Mouse (Mus musculus) thymus, postnatal 14 days (tissue): ENCODE data around the gene Galnt12.
"Not testable (repeated sequence)": the region's sequence is repeated elsewhere in the genome, so short reads cannot be mapped to it uniquely, and the experiment has no call there.

Experiments
- DNase-seq: peaks from one replicate; pipeline ENCODE4 v3.0.0; 2021

The Galnt12 gene

DNA sequence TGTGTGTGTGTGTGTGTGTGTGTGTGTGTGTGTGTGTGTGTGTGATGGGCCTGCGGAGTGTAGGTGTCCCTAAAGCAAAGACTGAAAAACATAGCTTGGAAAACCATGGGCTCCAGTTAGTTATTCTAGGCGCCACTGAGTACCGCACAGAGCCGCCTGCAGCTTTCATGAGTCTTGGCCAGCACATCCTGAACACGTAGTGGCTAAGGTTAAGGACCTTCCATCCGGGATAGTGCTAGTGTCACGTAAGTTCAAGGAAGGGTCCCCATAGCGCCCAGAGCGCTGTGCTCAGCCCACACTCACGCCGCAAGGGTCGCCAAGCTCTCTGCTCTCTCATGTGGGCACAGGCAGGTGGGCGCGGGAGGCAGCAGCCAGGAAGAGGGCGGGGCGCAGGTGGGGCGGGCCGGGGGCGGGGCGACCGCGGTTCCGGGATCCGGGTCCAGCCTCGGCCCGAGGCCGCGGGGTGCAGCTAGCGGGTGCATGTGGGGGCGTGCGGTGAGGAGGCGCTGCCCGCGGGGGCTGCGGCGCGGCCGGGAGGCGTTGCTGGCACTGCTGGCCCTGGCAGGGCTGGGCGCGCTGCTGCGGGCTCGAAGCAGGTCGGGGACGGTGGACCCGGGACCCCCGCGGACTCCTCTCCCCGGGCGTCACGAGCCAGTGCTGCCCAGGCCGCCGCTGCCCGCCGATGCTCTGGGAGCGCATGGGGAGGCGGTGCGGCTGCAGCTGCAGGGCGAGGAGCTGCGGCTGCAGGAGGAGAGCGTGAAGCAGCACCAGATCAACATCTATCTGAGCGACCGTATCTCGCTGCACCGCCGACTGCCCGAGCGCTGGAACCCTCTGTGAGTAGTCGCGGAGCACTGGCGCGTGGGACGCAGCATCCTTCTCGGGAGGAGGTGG, at the start of gene Galnt12:
Galnt12 (plus strand) TSS at position 417 of the 894 bp plus-strand sequence.
- peak; percentile 76 for DNase-seq

DNA sequence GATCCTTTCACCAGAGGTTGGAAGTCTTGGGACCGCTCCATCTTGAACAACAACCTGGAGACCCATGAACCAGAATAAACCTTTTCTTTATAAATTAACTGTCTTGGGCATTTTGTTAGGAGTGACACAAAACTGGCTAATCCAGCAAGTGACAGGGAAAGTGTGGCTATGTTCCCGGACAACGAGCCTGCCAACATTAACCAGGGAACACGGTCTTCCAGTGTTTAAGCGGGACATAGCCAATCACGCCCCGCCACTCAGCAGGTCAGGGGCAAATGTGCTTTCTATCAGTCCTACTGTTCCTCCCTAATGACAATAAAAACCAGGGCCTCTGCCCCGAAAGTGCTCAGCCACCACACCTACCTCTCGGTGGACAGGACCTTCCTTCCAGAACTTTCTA, 47.8 kb upstream of the Galnt12 start:
- no peak for DNase-seq

DNA sequence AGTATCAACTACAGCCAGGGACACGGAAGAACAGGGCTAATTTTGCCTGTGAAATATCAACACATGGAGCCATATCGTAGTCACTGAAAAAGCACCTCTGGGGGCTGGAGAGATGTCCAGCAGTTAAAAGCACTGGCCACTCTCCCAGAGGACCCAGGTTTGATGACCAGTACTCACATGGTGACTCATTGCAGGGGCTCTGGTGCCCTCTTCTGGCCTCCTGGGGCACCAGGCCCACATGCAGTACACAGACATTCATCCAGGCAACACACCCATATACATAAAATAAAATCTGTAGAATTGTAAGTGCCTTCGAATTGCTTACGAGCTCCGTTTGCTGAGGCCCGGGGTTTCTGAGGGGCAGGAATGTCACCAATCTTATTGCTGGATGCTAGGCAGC, 44.7 kb upstream of the Galnt12 start:
- DNase-seq = no peak

DNA sequence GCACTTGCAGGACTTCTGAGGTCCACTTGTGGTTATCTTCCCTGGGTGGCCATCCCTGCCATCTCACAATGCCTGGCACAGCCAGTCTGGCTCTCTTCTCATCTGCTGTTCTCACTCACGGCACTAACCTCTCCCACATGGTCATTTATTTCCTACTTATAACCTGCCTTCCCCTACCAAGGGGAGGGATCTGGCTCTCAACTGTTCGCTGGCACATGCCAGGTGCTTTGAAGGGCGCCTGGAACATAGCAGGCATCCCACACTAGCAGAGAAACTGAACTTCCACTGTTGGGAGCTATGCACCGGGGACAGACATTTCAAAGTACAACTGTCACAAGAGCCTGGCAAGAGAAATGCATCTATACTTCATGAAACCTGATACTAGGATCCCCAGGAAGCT, 43.9 kb upstream of the Galnt12 start:
- no peak for DNase-seq

DNA sequence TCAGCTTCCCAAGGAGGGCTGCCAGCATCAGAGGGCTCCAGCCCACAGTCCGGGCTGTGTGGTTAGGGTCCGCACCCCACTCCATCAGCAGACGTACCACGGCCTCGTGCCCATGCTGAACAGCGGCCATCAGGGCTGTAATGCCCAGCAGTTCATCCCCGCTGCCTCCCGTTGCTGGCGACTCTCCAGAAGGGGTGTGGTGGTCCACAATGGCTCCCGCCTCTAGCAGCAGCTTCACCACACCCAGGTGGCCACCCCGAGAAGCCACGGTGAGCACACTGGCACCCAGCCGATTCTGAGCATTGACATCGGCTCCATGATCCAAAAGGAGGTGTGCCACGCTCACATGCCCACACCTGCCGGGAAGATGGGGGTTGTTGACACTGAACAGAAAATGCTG, 42.5 kb upstream of the Galnt12 start:
- no peak for DNase-seq

DNA sequence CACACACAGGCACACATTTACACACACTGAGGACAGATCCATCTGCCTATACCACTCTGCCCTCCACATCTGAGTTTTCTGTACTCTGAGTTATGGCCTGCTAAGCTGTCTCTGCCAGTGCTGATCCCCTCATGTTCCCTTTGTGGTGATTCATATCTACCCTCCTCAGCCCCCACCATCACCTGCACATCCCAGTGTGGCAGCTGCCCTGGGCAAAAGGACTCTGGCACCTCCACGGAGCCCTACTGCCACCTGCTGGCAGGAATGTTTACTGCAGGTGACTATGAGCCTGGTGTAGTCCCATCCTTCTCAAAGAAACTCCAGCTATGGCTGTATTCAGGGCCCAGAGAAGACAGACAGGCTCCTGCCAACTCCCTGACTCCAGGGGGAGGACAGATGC, 41.5 kb upstream of the Galnt12 start:
- peak; percentile 86 for DNase-seq

DNA sequence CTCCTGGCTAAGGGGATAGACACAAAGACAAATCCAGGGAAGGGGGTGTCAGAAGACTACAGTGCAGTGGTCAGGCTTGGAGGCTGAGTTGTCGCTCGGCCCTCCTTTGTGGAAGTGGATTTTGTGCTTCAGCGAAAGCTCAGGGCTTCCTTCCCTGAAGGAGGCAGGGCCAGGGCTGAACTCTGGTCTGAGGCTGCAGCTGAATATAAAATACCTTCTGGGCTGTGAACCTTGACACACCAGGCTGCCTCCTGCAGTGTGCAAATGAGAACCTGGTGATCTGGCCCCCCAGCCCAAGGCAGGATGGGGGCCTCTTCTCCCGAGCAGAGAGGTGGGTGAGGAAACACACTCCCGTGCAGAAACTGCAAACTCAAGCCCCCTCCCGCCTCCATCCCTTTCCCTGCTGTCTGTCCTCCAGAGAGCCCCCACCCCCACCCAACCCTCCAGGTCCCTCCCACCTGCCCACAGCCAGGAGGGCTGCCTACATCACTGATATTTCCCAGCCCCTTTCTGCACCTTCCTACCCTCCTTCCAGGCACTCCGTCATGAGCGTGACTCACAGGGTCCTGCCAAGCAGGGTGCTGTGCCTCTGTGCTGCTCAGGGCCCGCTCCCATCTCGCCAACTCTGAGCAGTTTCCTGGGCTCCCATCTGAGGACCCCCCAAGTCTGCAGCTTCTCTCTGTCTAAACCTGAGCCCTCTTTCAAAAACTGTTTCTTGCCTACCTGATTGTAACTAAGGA, 40.9 kb upstream of the Galnt12 start:
- DNase-seq = no peak

DNA sequence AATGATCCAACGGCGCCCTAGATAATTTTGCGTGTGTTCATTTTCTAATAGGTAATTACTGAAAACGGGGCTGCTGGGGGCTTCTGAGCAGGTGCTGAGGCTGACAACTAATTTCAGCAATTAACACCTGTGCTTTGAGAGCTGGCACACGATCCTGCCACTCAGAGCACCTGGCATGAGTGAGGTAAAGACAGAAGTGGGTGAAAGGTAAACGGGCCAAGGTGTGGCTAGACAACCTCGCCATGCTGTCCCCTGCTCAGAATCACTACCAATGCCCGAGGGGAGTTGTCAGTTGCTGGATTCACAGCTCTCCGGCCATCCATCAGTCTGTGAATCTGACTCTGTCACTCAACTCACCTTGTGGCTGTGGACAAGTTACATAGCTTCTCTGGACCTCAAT, 39.8 kb upstream of the Galnt12 start:
- DNase-seq = no peak

DNA sequence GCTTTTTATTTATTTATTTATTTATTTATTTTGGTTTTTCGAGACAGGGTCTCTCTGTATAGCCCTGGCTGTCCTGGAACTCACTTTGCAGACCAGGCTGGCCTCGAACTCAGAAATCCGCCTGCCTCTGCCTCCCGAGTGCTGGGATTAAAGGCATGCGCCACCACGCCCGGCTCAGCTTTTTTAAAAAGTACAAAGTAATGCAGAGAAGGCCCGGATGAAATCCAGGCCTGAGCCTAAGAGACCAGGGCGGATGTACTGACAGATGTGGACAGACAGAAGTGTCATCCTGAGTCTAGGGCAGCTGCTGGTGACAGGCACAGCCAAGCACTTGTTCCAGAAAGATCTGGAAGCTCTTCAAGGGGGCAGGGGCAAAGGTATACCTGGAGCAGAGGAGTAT, 36.5 kb upstream of the Galnt12 start:
- not testable (repeated sequence) for DNase-seq

DNA sequence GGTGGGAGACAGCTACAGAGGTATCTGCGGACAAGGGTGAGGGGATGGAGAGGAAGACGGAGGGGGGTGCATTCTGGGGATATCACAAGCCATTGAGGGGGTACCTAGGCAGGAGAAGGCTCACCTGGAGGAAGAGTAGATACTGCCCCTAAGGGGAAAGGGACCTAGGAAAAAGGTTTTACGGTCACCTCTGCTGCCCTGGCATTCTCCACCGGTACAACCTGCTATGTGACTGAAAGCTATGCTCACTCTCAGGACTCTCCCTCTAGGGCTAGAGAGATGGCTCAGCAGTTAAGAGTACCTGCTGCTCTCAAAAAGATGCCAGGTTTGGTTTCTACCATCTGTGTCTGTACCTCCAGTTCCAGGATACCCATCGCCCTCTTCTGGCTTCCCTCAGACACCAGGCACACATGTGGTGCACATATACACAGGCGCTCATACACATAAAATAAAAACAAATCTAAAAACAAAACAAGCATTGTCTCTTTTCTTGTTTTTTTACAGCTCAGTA, 36.1 kb upstream of the Galnt12 start:
- DNase-seq = no peak

DNA sequence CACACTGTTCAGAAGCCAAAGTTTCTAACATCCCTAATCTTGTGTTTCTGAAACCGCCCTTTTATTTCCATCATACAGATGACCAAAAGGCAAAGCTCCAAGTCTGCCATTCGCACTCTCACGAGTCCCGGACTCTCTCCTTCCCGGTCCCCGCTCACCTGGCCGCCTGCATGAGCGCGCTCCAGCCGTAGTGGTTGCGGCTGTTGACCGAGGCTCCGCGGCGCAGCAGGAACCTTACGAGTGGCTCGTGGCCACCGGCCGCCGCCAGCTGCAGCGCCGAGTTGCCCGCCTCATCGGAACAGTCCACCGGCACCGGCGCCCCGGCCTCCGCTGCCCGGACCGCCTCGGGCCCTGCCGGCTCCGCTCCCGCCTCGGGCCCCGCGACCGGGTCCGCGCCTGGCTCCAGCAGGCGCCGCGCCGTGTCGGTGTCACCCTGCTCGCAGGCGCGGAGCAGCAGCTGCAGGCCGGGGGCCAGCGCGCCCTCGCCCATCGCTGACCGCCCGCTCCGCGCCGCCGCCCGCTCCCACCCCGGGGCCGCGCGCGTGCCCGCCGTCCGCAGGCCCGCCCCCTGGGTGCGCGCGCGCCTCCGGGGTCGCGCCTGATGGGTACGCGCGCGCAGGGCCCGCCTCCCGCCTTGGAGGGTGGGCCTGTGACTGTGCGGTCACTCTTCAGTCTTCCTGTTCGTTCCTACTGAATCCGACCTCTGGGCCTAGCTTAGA, 34.8 kb upstream of the Galnt12 start, which contains the start of gene Anks6:
Anks6 (minus strand) TSS at position 637 of the 719 bp plus-strand sequence.
- peak; percentile 40 for DNase-seq

DNA sequence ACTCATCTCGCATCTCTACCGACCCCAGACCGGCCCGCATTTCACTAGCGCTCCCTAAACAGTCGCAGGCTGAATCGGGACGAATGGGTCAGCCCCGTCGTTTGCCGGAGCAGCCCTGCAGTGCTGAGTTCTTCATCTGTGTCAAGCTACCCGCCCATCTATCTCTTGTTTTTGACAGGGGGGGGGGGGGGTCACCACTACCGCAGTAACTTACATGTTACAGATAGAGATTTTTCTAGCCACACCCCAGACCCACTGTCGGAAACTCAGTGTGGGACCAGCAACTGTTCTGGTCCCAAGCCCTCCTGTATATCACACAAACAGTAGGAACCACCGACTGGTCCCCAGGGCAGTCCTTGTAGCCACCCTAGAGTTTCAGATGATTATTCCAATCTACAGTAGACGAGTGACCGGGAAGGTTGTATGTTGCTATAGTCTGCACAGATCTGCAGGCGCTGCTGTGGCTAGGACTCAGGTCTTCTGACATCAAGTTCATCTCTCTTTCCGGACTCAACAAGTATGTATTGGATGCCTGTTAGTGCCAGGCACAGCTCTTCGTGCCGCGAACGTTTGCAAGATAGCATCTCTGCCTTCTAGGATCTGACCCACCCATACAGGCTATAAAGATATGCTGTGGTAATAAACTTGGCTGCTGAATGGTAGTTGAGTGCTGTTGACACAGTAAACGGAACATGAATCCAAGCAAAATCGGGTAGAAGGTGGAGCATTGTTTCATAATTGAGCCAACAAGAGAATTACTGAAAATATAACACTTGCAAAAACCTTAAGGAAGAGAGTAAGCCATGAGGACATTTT, 34.0 kb upstream of the Galnt12 start:
- no peak for DNase-seq

DNA sequence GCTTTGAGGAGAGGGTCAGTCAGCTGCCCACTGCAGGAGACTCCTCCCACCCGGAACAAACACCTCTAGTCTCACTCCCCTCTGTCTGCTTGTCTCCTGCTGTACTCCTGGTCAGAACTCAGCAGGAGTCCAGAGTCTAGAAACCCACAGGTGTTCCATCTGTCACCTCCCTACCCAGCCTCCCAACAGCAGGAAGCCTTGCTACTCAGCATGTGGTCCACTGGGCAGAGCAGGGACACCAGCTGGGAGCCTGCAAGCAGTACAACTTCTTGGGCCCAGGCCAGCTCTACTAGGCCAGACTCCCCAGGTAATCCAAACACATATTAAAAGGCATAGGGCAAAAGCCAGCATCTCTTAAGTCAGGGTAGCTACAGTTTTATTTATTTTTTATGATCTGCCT, 30.8 kb upstream of the Galnt12 start:
- DNase-seq = no peak

DNA sequence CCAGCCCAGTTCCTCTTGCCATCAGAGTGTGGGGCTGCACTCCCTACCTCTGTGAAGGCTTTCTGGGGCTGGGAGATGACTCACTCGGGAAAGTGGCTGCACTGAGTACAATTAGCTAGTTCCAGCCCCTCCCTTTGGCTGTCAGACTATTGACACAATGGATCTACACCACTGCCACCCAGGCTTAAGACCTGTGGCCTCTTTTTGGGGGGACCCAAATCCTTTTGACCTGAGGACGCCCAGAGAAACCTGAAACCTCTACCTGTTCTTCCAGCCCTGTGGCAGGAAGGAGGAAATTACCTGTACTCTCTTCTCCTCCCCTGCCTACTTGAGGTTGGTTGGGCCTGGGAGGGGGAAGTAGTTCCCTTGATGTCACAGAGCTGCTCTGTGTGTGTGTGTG, 16.7 kb upstream of the Galnt12 start:
- DNase-seq = no peak

DNA sequence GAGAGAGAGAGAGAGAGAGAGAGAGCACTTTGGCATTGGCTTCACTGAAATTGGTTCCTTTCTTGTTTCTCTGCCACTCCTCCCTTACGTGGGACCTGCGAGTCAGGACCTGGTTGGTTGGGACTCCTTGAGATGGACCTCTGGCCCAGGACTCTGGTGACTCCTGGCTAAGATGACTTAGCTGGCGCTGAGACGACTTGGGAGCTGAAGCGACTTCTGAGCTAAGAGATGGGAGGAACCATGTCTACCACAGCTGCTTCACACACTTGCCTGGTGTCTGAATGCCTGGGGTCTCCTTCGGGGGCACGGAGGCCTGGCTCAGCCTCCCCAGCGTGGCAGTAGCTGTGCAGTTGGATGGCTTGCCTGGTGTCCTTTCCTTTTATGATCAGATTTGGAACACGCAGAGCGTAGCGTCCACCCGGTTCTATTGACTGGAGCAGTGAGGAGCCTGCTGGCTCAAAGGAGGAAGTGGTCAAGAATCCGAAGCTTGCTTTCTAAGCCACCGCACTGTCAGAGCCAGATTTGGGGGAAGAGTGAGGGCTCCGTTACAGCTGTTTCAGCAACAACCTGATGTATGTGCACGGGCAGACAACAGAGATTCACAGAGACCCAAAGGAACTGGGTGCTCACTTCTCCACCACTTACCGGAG, 11.6 kb upstream of the Galnt12 start:
- DNase-seq = no peak

DNA sequence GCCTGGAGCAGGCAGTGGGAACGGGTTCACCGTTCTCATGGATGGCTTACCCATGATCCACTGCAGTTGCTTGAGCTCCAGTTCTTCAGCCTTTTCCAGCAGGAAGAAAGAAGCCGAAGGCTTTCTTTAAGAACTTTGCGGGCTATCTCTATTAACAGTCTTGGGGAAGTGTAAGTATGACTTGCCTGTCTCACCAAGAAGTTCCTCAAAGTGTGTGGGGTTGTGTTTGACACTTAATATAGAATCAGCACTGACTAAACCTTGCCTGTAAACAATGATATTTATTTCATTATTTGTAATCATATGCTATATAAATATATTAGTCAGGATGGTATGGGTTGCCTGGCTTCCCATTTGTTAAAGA, 11.1 kb upstream of the Galnt12 start:
- DNase-seq = no peak

DNA sequence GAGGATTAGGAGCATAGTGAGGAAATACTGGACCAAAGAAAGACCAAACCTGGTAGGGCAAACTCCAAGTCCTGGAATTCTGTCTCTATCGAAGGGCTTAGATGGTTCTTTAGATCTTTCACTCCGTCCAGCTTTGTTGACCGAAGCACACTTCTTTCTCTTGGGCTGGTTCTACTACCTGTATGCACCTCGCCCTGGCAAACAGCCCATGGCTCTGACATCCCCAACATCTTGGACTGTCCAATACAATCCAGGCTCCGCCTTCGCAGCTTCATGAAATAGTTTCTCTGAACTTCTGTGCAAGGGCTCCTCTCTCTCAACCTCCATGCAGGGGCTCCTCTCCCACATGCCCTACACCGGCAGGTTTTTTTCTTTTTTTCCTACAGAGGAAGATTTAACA, 7.9 kb upstream of the Galnt12 start:
- no peak for DNase-seq

DNA sequence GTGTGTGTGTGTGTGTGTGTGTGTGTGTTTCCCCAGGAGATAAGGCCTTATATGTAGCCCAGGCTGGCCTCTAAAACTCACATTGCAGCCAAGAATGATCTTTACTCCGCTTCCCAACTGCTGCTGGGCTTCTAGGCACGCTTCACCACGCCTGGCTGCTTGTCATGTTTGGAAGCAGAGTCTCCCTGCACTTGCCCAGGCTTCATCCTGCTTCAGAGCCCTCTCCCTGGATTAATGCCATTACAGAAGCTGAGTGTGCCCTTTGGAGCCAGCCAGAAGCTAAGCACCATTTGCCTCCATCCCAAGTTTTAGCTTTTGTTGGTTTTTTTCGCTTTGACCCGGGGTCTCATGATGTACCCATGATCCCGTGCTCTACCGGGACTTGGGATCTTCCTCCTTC, 3.0 kb upstream of the Galnt12 start:
- no peak for DNase-seq

DNA sequence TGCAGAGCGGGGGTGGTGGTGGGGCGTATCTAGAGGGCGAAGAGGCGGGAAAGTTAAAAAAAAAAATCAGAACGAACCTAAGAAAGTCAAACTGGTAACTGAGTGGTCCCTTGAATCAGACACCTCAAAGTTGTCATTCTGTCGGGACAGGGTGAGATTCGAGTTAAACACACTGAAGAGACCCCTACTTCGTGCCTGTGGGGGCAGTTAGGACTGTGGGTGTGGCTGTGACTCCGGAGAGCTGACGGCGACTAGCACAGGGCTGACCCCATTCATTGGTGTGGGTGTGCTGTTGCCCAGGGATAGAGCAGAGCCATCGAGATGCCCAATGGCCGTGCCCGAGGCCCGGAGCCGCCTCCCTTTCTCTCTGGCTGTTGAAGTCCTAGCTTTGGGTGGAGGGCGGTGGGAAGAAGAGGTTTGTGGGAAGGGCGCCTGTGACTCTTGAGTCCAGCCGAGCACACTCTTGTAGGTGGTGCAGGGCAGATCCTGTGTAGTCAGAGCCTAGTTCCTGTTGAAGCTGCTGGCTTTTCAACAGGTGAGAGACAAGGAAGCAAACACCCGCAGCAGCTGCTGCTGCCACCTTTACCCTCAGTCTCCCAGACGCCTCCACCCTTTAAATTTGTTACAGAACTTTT, 795 bp downstream of the Galnt12 start:
- peak; percentile 34 for DNase-seq

DNA sequence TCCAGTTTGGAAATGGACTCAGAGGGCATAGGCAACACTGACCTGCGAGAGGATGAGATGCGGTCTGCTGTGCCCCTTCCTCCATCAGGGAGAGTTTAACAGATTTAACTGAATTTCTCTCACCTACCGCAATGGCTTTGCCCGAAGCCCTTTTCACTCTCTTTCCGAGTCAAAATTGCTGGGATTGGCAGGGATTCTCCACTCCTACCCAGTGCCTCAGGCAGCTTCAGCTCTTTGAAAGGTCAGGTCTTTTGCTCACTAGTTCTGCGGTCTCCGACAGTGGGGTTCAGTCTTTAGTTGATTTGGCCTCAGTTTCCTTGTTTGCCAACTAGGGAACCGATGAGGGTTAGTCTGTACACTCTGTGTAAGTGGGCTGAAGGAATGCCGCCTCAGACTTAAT, 1.5 kb downstream of the Galnt12 start:
- DNase-seq = no peak

DNA sequence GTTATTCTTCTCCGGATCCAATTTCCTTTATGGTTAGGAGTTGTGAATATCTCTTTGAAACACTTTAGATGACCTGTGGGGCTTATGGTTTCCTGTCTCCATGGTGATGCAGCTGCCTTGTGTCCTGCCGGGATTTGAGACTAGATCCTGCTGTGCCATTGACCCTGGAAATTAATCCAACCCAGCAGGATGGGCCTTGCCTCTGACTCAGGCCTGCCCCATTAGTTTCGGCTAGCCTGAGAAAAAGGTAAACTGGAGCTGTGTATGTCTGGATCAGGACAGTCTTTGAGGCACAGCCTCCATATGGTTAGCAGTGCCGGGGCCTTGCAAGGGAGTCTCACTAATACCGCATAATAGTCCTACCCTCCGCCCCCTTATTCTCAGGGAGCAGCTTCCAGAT, 1.9 kb downstream of the Galnt12 start:
- no peak for DNase-seq
